Mouse (Mus musculus) left cerebral cortex, postnatal 10 days (tissue): ENCODE measurements at regions not wholly inside any gene's neighbourhood (a gene's known extent, or its start where the extent isn't known, plus 50 kb on each side); places are given as distances from the start of the nearest gene placed in this dataset.

Source experiments
- DNase-seq, 2 experiments: peaks; one replicate each; pipeline ENCODE4 v3.0.0; 2021 to 2022; ENCODE audit warnings: low spot score in 2 of 2, mixed read lengths in 1 of 2; ENCODE audit errors: extremely low spot score in 1 of 2
- intact Hi-C: fragments of 180-260 bp; cut with DNase I; formaldehyde crosslinking; loops from one replicate; pipeline ENCODE4 v1.15.1; 2025

- no peak for DNase-seq
- intact Hi-C loops: no loop called here
Measured at GRCm38 (mm10) chr14:100792094-100792493, 408.0 kb downstream of the Prr30 start.

GRCm38 (mm10) chr14:100781882-100782281 is 418.2 kb downstream of the Prr30 start:
- intact Hi-C loops: no loop called here
- no peak for DNase-seq

- intact Hi-C loops: no loop called here
- peak in 1 of 2 experiments; percentile 29 for DNase-seq
Measured at GRCm38 (mm10) chr14:100753951-100754350, 446.2 kb downstream of the Prr30 start.

- DNase-seq: no peak
- intact Hi-C loops: no loop called here
Measured at GRCm38 (mm10) chr14:100752746-100753145, 447.4 kb downstream of the Prr30 start.

GRCm38 (mm10) chr14:100749737-100750541 is 450.2 kb downstream of the Prr30 start:
- intact Hi-C loops: no loop called here
- DNase-seq: peak; percentile 62 to 84

GRCm38 (mm10) chr14:100735276-100735675 is 450.8 kb upstream of the Klf12 start:
- intact Hi-C loops: no loop called here
- DNase-seq: no peak

- no peak for DNase-seq
- intact Hi-C loops: no loop called here
Measured at GRCm38 (mm10) chr14:100728433-100728832, 444.0 kb upstream of the Klf12 start.

GRCm38 (mm10) chr14:100727701-100728100 is 443.2 kb upstream of the Klf12 start:
- no peak for DNase-seq

GRCm38 (mm10) chr14:100724962-100725361 is 440.5 kb upstream of the Klf12 start:
- DNase-seq: no peak
- intact Hi-C loops: no loop called here

More at GRCm38 (mm10) chr14:100727701-100728100, 443.2 kb upstream of the Klf12 start:
- intact Hi-C loops: no loop called here

- DNase-seq: no peak
- intact Hi-C loops: no loop called here
Measured at GRCm38 (mm10) chr14:100720667-100721066, 436.2 kb upstream of the Klf12 start.

GRCm38 (mm10) chr14:100714952-100715351 is 430.5 kb upstream of the Klf12 start:
- no peak for DNase-seq
- intact Hi-C loops: no loop called here

- intact Hi-C loops: no loop called here
- no peak for DNase-seq
Measured at GRCm38 (mm10) chr14:100713999-100714471, 429.6 kb upstream of the Klf12 start.

- intact Hi-C loops: no loop called here
- DNase-seq: no peak
Measured at GRCm38 (mm10) chr14:100713592-100713991, 429.1 kb upstream of the Klf12 start.

GRCm38 (mm10) chr14:100665361-100665955 is 381.0 kb upstream of the Klf12 start:
- no peak for DNase-seq
- intact Hi-C loops: no loop called here

GRCm38 (mm10) chr14:100664180-100664579 is 379.7 kb upstream of the Klf12 start:
- DNase-seq: no peak
- intact Hi-C loops: no loop called here

GRCm38 (mm10) chr14:100642076-100642475 is 357.6 kb upstream of the Klf12 start:
- intact Hi-C loops: no loop called here
- no peak for DNase-seq

- DNase-seq: no peak
- intact Hi-C loops: no loop called here
Measured at GRCm38 (mm10) chr14:100634521-100634920, 350.0 kb upstream of the Klf12 start.

- DNase-seq: no peak
- intact Hi-C loops: no loop called here
Measured at GRCm38 (mm10) chr14:100631676-100632075, 347.2 kb upstream of the Klf12 start.

GRCm38 (mm10) chr14:100630197-100630596 is 345.7 kb upstream of the Klf12 start:
- intact Hi-C loops: no loop called here
- DNase-seq: no peak

GRCm38 (mm10) chr14:100627523-100627922 is 343.0 kb upstream of the Klf12 start:
- no peak for DNase-seq
- intact Hi-C loops: no loop called here
